Mouse (Mus musculus): ENCODE measurements around the gene Rad18.

- TF ChIP-seq EP300 (IDR thresholded peaks at IDR 0.05; ENCODE audit: low read depth) (no peak), CTCF (IDR thresholded peaks at IDR 0.05; ENCODE audit: low read depth) (no peak)
These were observed 78.7 kb downstream of the Rad18 start for GRCm38 (mm10) chr6:112617728-112618318.

Measured in liver, embryonic 14.5 days (tissue).